Mouse (Mus musculus): Measurements from ENCODE around the gene Ccdc62.

Ccdc62 gene

GRCm38 (mm10) chr5:123930508-123930989 is at the start of gene Ccdc62:
Ccdc62 (plus strand) TSS chr5:123930679.
- peak; percentile 89 for DNase-seq

GRCm38 (mm10) chr5:123880778-123881177 is 49.7 kb upstream of the Ccdc62 start:
- DNase-seq: no peak

GRCm38 (mm10) chr5:123883891-123884290 is 46.6 kb upstream of the Ccdc62 start:
- DNase-seq: no peak

- DNase-seq: no peak
These were observed 46.1 kb upstream of the Ccdc62 start for GRCm38 (mm10) chr5:123884332-123884731.

GRCm38 (mm10) chr5:123886365-123886764 is 44.1 kb upstream of the Ccdc62 start:
- DNase-seq: no peak

- no peak for DNase-seq
These were observed 40.2 kb upstream of the Ccdc62 start for GRCm38 (mm10) chr5:123890312-123890711.

GRCm38 (mm10) chr5:123890987-123891386 is 39.5 kb upstream of the Ccdc62 start:
- DNase-seq: no peak

- no peak for DNase-seq
These were observed 38.8 kb upstream of the Ccdc62 start for GRCm38 (mm10) chr5:123891669-123892068.

- no peak for DNase-seq
These were observed 37.0 kb upstream of the Ccdc62 start for GRCm38 (mm10) chr5:123893520-123893919.

GRCm38 (mm10) chr5:123896395-123896794 is 34.1 kb upstream of the Ccdc62 start:
- DNase-seq: no peak

GRCm38 (mm10) chr5:123897352-123897751 is 33.1 kb upstream of the Ccdc62 start:
- DNase-seq: peak in 1 of 2 experiments; percentile 11

GRCm38 (mm10) chr5:123904059-123904672 is 26.3 kb upstream of the Ccdc62 start:
- DNase-seq: no peak

GRCm38 (mm10) chr5:123906146-123906975 is 24.1 kb upstream of the Ccdc62 start:
- no peak for DNase-seq

- DNase-seq: peak; percentile 98 to 100
These were observed 23.4 kb upstream of the Ccdc62 start, which contains the start of gene Denr for GRCm38 (mm10) chr5:123906976-123907630. Denr (plus strand) TSS chr5:123907175.

- DNase-seq: no peak
These were observed 22.9 kb upstream of the Ccdc62 start for GRCm38 (mm10) chr5:123907631-123907977.

GRCm38 (mm10) chr5:123914852-123915251 is 15.6 kb upstream of the Ccdc62 start:
- no peak for DNase-seq

GRCm38 (mm10) chr5:123922112-123922511 is 8.4 kb upstream of the Ccdc62 start:
- no peak for DNase-seq

GRCm38 (mm10) chr5:123927118-123927517 is 3.4 kb upstream of the Ccdc62 start, which contains the start of gene Gm43518:
Gm43518 (plus strand) TSS chr5:123927418.
- DNase-seq: no peak

GRCm38 (mm10) chr5:123931131-123931530 is 652 bp downstream of the Ccdc62 start:
- no peak for DNase-seq

GRCm38 (mm10) chr5:123932927-123933326 is 2.4 kb downstream of the Ccdc62 start:
- DNase-seq: no peak

- no peak for DNase-seq
These were observed 3.1 kb downstream of the Ccdc62 start for GRCm38 (mm10) chr5:123933556-123933955.

GRCm38 (mm10) chr5:123933957-123934591 is 3.6 kb downstream of the Ccdc62 start:
- no peak for DNase-seq

- no peak for DNase-seq
These were observed 5.5 kb downstream of the Ccdc62 start for GRCm38 (mm10) chr5:123935931-123936330.
